ENCODE assay signal across 8 mouse cellular contexts in genomic region chr4:44247051-44247939, GRCm38 (mm10). TPM values are rescaled to one million over a fixed set of nuclear protein-coding genes. Genes with fewer than 3 reads are reported as not detected.
DNase-seq lines count a peak whose midpoint lies in the region; ATAC-seq and TF ChIP-seq lines count a peak whose summit lies in the region.

No protein-coding gene starts in this region.

- WGBS in liver, embryonic 14.5 days (ENCODE audit: insufficient replicate concordance): 25% methylated on average over 18 of the region's 18 CpGs
- 18% methylated on average over 18 of the region's 18 CpGs for WGBS in stomach, postnatal 0 days

- no peak overlapping the region for H3K27ac ChIP-seq in liver, embryonic 14.5 days
- H3K27ac ChIP-seq in stomach, postnatal 0 days (replicated peaks): no peak overlapping the region

- no peak overlapping the region for H3K9ac ChIP-seq in liver, embryonic 14.5 days (replicated peaks)
- H3K9ac ChIP-seq in stomach, postnatal 0 days (ENCODE audit: low read length): no peak overlapping the region

- ATAC-seq in liver, embryonic 14.5 days (ENCODE audit: insufficient read depth): 0 out of 2 replicates have a peak, but pooled peaks have one; percentile 34
- 0 out of 2 replicates have a peak, but pooled peaks have one; percentile 18 for ATAC-seq in stomach, postnatal 0 days (ENCODE audit: low FRiP score, low TSS enrichment)

- intact Hi-C loops in left cerebral cortex, postnatal 25 days (cut with DNase I): no loop called here

- no peak for TF ChIP-seq EP300 in liver, embryonic 14.5 days (IDR thresholded peaks at IDR 0.05; ENCODE audit: low read depth)
- no peak for TF ChIP-seq EP300 in stomach, postnatal 0 days (optimal IDR thresholded peaks at IDR 0.05)

- no peak for TF ChIP-seq CTCF in liver, embryonic 14.5 days (IDR thresholded peaks at IDR 0.05; ENCODE audit: low read depth)
- TF ChIP-seq CTCF in stomach, postnatal 0 days (IDR thresholded peaks at IDR 0.05; ENCODE audit: low read depth): no peak

- no peaks in the 10 kb centered on the region for H3K36me3 ChIP-seq in liver, embryonic 14.5 days (replicated peaks; ENCODE audit: control insufficient read depth, insufficient read depth, low read depth)
- no peaks in the 10 kb centered on the region for H3K36me3 ChIP-seq in stomach, postnatal 0 days (ENCODE audit: control insufficient read depth, insufficient read depth, low read length)

- peaks cover 6 to 20% of the 10 kb centered on the region in 2 experiments; a peak in 3 of 4 replicates for H3K4me1 ChIP-seq in liver, embryonic 14.5 days (replicated peaks; ENCODE audit: control insufficient read depth in 2 of 2, insufficient read depth in 2 of 2, low read length in 1 of 2)
- no peaks in the 10 kb centered on the region for H3K4me1 ChIP-seq in stomach, postnatal 0 days (replicated peaks; ENCODE audit: control insufficient read depth, insufficient read depth)

- no peaks in the 10 kb centered on the region for H3K9me3 ChIP-seq in liver, embryonic 14.5 days (ENCODE audit: control insufficient read depth, low read length)
- H3K9me3 ChIP-seq in stomach, postnatal 0 days (ENCODE audit: control insufficient read depth, low read length): no peaks in the 10 kb centered on the region

- peak overlapping the region; percentile 29 for H3K4me2 ChIP-seq in liver, embryonic 14.5 days (ENCODE audit: low read depth)
- H3K4me2 ChIP-seq in stomach, postnatal 0 days (replicated peaks; ENCODE audit: low read depth): no peak overlapping the region

- H3K4me3 ChIP-seq in liver, embryonic 14.5 days (ENCODE audit: insufficient read depth in 1 of 2, low read depth in 2 of 2, low read length in 2 of 2): no peak overlapping the region
- H3K4me3 ChIP-seq in stomach, postnatal 0 days (ENCODE audit: low read depth, low read length): no peak overlapping the region

- DNase-seq in adrenal gland, postnatal 25 days: peak; percentile 8
- no peak for DNase-seq in adrenal gland, adult 2 months
- peak; percentile 44 for DNase-seq in right cerebral cortex, postnatal 14 days
- no peak for DNase-seq in right cerebral cortex, postnatal 36 days (ENCODE audit: low spot score in 2 of 2)
- no peak for DNase-seq in liver, embryonic 14.5 days (ENCODE audit: low read depth in 3 of 3, low spot score in 3 of 3)
- DNase-seq in stomach, postnatal 0 days (ENCODE audit: low spot score): peak; percentile 15
- no peak for DNase-seq in left cerebral cortex, postnatal 25 days (ENCODE audit: low spot score in 2 of 2)
- DNase-seq in layer of hippocampus, adult 9-11 months: no peak

- H3K27me3 ChIP-seq in liver, embryonic 14.5 days (ENCODE audit: control insufficient read depth, insufficient read depth, low read length): peaks cover 8% of the 10 kb centered on the region
- H3K27me3 ChIP-seq in stomach, postnatal 0 days (ENCODE audit: control insufficient read depth, insufficient read depth, low read length): no peaks in the 10 kb centered on the region

RNA-seq across cellular contexts. Expression of gene Rnf38, which starts 13.7 kb away (rescaled TPM):
- 44.5 and 49.6 TPM in 2 replicates for total RNA-seq in adrenal gland, postnatal 25 days (2021)
- total RNA-seq in adrenal gland, adult 2 months (2021): 10 to 100 TPM; 31.6 to 44.7 TPM
- polyA plus RNA-seq in adrenal gland, adult 2 months (2012; rRNA removed): 72.6 and 95.3 TPM in 2 replicates
- 24.7 and 26.2 TPM in 2 replicates for polyA plus RNA-seq in liver, embryonic 14.5 days (2012; rRNA removed)
- polyA plus RNA-seq in liver, embryonic 14.5 days (2014; fragmentation: Nextera tagmentation; extraction: Ambion mirVana): 14.0 and 15.4 TPM in 2 replicates
- polyA plus RNA-seq in stomach, postnatal 0 days (2015; fragmentation: Nextera tagmentation; extraction: Ambion mirVana): 6.3 and 7.9 TPM in 2 replicates
- total RNA-seq in left cerebral cortex, postnatal 25 days (2021): 10 to 100 TPM; 60.7 to 68.6 TPM

RNA-seq across cellular contexts. Expression of gene Melk, which starts 53.4 kb away (rescaled TPM):
- 3.2 and 5.7 TPM in 2 replicates for total RNA-seq in adrenal gland, postnatal 25 days (2021)
- total RNA-seq in adrenal gland, adult 2 months (2021): under 1 TPM; 0.72 to 0.86 TPM
- 0.22 TPM in 2 replicates for polyA plus RNA-seq in adrenal gland, adult 2 months (2012; rRNA removed)
- 7.1 and 10.9 TPM in 2 replicates for polyA plus RNA-seq in liver, embryonic 14.5 days (2012; rRNA removed)
- 19.4 and 19.9 TPM in 2 replicates for polyA plus RNA-seq in liver, embryonic 14.5 days (2014; fragmentation: Nextera tagmentation; extraction: Ambion mirVana)
- 9.5 and 11.0 TPM in 2 replicates for polyA plus RNA-seq in stomach, postnatal 0 days (2015; fragmentation: Nextera tagmentation; extraction: Ambion mirVana)
- total RNA-seq in left cerebral cortex, postnatal 25 days (2021): under 1 TPM; 0.46 to 0.69 TPM

Comparison
In these comparisons a context has a peak if more than half of its experiments do, and no peak if none do; other contexts are left out.
1. DNase-seq: peak in adrenal gland, postnatal 25 days (single experiment), right cerebral cortex, postnatal 14 days (single experiment) and stomach, postnatal 0 days (single experiment); none in adrenal gland, adult 2 months (single experiment), right cerebral cortex, postnatal 36 days (0 of 2), liver, embryonic 14.5 days (0 of 3), left cerebral cortex, postnatal 25 days (0 of 2) and layer of hippocampus, adult 9-11 months (single experiment).